ENCODE assay signal across 25 mouse cellular contexts in the genomic region with DNA sequence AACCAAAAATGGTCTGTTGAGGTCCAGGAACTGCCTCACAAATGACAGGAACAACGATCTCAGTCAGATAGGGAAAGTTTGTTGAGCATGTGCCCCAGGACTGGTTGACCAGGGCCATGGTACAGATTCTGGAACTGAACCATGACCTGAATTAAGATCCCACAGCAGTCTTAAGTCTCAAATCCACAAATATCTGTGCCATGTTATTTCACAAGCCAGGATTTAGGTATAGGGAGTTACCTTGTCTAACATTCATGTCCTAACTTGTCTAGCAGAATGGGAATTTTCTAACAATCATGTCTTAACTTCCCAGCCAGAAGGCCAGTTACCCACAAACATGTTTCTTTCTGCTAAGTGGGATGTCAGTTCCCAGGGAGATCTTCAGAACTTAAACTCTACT. TPM values are rescaled to one million over a fixed set of nuclear protein-coding genes. Genes with fewer than 3 reads are reported as not detected.
DNase-seq lines count a peak whose midpoint lies in the region; ATAC-seq and TF ChIP-seq lines count a peak whose summit lies in the region.
"Had no signal": no experiment of that assay in that cellular context is flagged by ENCODE, and none has a peak within 500 bp of the region (broad histone marks: within the 10 kb centered on the region; RNA-seq: fewer than 3 reads in every experiment).

No protein-coding gene starts in this region.

- no peaks in the 10 kb centered on the region for H3K79me2 ChIP-seq in MEL (ENCODE audit: control insufficient read depth, insufficient read depth, low read length, poor library complexity)

- H3K27ac ChIP-seq in intestine, postnatal 0 days (ENCODE audit: low read depth, low read length) = peak overlapping the region; percentile 46
- H3K27ac ChIP-seq in intestine, embryonic 15.5 days = no peak overlapping the region
- no peak overlapping the region for H3K27ac ChIP-seq in MEL (ENCODE audit: control insufficient read depth, low read depth, low read length)
- peak overlapping the region; percentile 29; the same call in 1 of the 2 replicates for H3K27ac ChIP-seq in brown adipose tissue, adult 24 weeks (replicated peaks; ENCODE audit: low read depth, low read length)
- H3K27ac ChIP-seq in forebrain, embryonic 10.5 days = no peak overlapping the region
- H3K27ac ChIP-seq: embryonic facial prominence, embryonic 10.5 days; embryonic facial prominence, embryonic 12.5 days; forebrain, embryonic 13.5 days; forebrain, embryonic 15.5 days had no signal

- 77% methylated on average over 1 of the region's 1 CpGs for WGBS in intestine, postnatal 0 days
- WGBS in intestine, embryonic 15.5 days = 81% methylated on average over 1 of the region's 1 CpGs
- 87% methylated on average over 1 of the region's 1 CpGs for WGBS in forebrain, embryonic 10.5 days

- no peak overlapping the region for H3K9ac ChIP-seq in intestine, postnatal 0 days (ENCODE audit: low read depth, low read length)
- no peak overlapping the region for H3K9ac ChIP-seq in intestine, embryonic 15.5 days
- H3K9ac ChIP-seq in MEL (ENCODE audit: control insufficient read depth, low read depth, low read length, poor library complexity, severe bottlenecking) = no peak overlapping the region
- H3K9ac ChIP-seq: embryonic facial prominence, embryonic 12.5 days; forebrain, embryonic 13.5 days; forebrain, embryonic 15.5 days; forebrain, postnatal 0 days had no signal

- no peaks in the 10 kb centered on the region for H3K9me3 ChIP-seq in intestine, postnatal 0 days (ENCODE audit: control insufficient read depth)
- no peaks in the 10 kb centered on the region for H3K9me3 ChIP-seq in intestine, embryonic 15.5 days
- no peaks in the 10 kb centered on the region for H3K9me3 ChIP-seq in MEL (replicated peaks; ENCODE audit: insufficient read depth, low read length)
- H3K9me3 ChIP-seq in forebrain, embryonic 10.5 days = no peaks in the 10 kb centered on the region
- H3K9me3 ChIP-seq: embryonic facial prominence, embryonic 10.5 days; embryonic facial prominence, embryonic 12.5 days; forebrain, embryonic 13.5 days; forebrain, embryonic 15.5 days; G1E had no signal

- DNase-seq in MEL (ENCODE audit: low read depth, low spot score) = peak; percentile 7
- DNase-seq in gonadal fat pad, adult 2 months (ENCODE audit: low read depth) = peak; percentile 95
- DNase-seq in layer of hippocampus, adult 9-10 months (ENCODE audit: low spot score) = no peak
- DNase-seq in forebrain, embryonic 10.5 days (ENCODE audit: extremely low spot score, low spot score) = no peak
- DNase-seq in kidney, postnatal 25 days = no peak
- DNase-seq: adrenal gland, adult 8-10 months; adrenal gland, postnatal 14 days; adrenal gland, postnatal 36 days; B cell, adult 2 months; cerebellum, adult 11 months; cerebellum, adult 18-20 months; cerebellum, adult 9-10 months; cerebellum, postnatal 10 days; cerebellum, postnatal 25 days; forebrain, postnatal 0 days had no signal

- TF ChIP-seq POLR2A in MEL (IDR thresholded peaks at IDR 0.05; ENCODE audit: control insufficient read depth in 1 of 2, insufficient read depth in 1 of 2, low read depth in 1 of 2, low read length in 2 of 2, poor library complexity in 1 of 2) = no peak

- no peak overlapping the region for H3K4me3 ChIP-seq in intestine, postnatal 0 days (ENCODE audit: low read depth, low read length)
- no peak overlapping the region for H3K4me3 ChIP-seq in intestine, embryonic 15.5 days (replicated peaks)
- no peak overlapping the region for H3K4me3 ChIP-seq in MEL (ENCODE audit: control insufficient read depth in 1 of 2, insufficient read depth in 1 of 2, low read depth in 2 of 2, low read length in 2 of 2)
- no peak overlapping the region for H3K4me3 ChIP-seq in brown adipose tissue, adult 24 weeks (ENCODE audit: insufficient read depth, low read depth, low read length)
- H3K4me3 ChIP-seq in forebrain, embryonic 10.5 days = no peak overlapping the region
- H3K4me3 ChIP-seq: embryonic facial prominence, embryonic 10.5 days; embryonic facial prominence, embryonic 12.5 days; forebrain, embryonic 13.5 days; forebrain, embryonic 15.5 days had no signal

- no peak for TF ChIP-seq EP300 in MEL (IDR thresholded peaks at IDR 0.05; ENCODE audit: low read depth in 1 of 2, low read length in 2 of 2)

- no peaks in the 10 kb centered on the region for H3K27me3 ChIP-seq in intestine, postnatal 0 days (replicated peaks; ENCODE audit: control insufficient read depth, insufficient read depth, low read length)
- no peaks in the 10 kb centered on the region for H3K27me3 ChIP-seq in intestine, embryonic 15.5 days (replicated peaks)
- no peaks in the 10 kb centered on the region for H3K27me3 ChIP-seq in MEL (ENCODE audit: control insufficient read depth in 1 of 2, insufficient read depth in 2 of 2, low read length in 2 of 2)
- no peaks in the 10 kb centered on the region for H3K27me3 ChIP-seq in forebrain, embryonic 10.5 days (ENCODE audit: poor library complexity, severe bottlenecking)
- H3K27me3 ChIP-seq: CH12.LX; embryonic facial prominence, embryonic 12.5 days; forebrain, embryonic 13.5 days; forebrain, embryonic 15.5 days had no signal

- TF ChIP-seq CTCF in intestine, postnatal 0 days (IDR thresholded peaks at IDR 0.05; ENCODE audit: low read depth) = no peak
- no peak for TF ChIP-seq CTCF in MEL (IDR thresholded peaks at IDR 0.05 in 2 of 3, conservative IDR thresholded peaks at IDR 0.05 in 1 of 3; ENCODE audit: control insufficient read depth in 1 of 3, insufficient read depth in 1 of 3, low read depth in 2 of 3, low read length in 3 of 3, poor library complexity in 1 of 3, severe bottlenecking in 1 of 3)

- no peaks in the 10 kb centered on the region for H3K36me3 ChIP-seq in intestine, postnatal 0 days (ENCODE audit: control insufficient read depth, insufficient read depth)
- H3K36me3 ChIP-seq in intestine, embryonic 15.5 days = no peaks in the 10 kb centered on the region
- peaks cover 0 to 2% of the 10 kb centered on the region in 2 experiments; a peak in 2 of 4 replicates for H3K36me3 ChIP-seq in MEL (ENCODE audit: control insufficient read depth in 1 of 2, insufficient read depth in 2 of 2, low read length in 2 of 2)
- no peaks in the 10 kb centered on the region for H3K36me3 ChIP-seq in forebrain, embryonic 10.5 days (replicated peaks)
- H3K36me3 ChIP-seq: embryonic facial prominence, embryonic 10.5 days; embryonic facial prominence, embryonic 12.5 days; forebrain, embryonic 15.5 days; G1E had no signal

- no peak overlapping the region for H3K4me2 ChIP-seq in intestine, postnatal 0 days (replicated peaks; ENCODE audit: low read depth)
- H3K4me2 ChIP-seq in intestine, embryonic 15.5 days (replicated peaks) = no peak overlapping the region
- H3K4me2 ChIP-seq: embryonic facial prominence, embryonic 12.5 days; forebrain, embryonic 13.5 days; forebrain, embryonic 15.5 days had no signal

- peaks cover 3% of the 10 kb centered on the region; the same call in 1 of the 2 replicates for H3K4me1 ChIP-seq in intestine, postnatal 0 days (replicated peaks; ENCODE audit: control insufficient read depth, insufficient read depth, low read length)
- no peaks in the 10 kb centered on the region for H3K4me1 ChIP-seq in intestine, embryonic 15.5 days (replicated peaks)
- H3K4me1 ChIP-seq in MEL (ENCODE audit: control insufficient read depth in 1 of 2, insufficient read depth in 2 of 2, low read length in 2 of 2) = peaks cover 3 to 7% of the 10 kb centered on the region in 2 experiments; a peak in 3 of 4 replicates
- no peaks in the 10 kb centered on the region for H3K4me1 ChIP-seq in brown adipose tissue, adult 24 weeks (ENCODE audit: control insufficient read depth, insufficient read depth, insufficient read length, low read length)
- H3K4me1 ChIP-seq in forebrain, embryonic 10.5 days = no peaks in the 10 kb centered on the region
- H3K4me1 ChIP-seq: embryonic facial prominence, embryonic 10.5 days; embryonic facial prominence, embryonic 12.5 days; forebrain, embryonic 13.5 days; forebrain, embryonic 15.5 days had no signal

- no peak for TF ChIP-seq RAD21 in MEL (IDR thresholded peaks at IDR 0.05; ENCODE audit: low read depth, low read length)

- no peak for ATAC-seq in intestine, postnatal 0 days
- ATAC-seq in intestine, embryonic 15.5 days = no peak
- ATAC-seq: CD4-positive, CD25-positive, alpha-beta regulatory T cell, adult 4 months; forebrain, embryonic 13.5 days; forebrain, embryonic 15.5 days; forebrain, postnatal 0 days had no signal

TF ChIP-seq in MEL, 35 proteins besides CTCF, POLR2A, EP300 and RAD21:
- no peak for TF ChIP-seq TBP (IDR thresholded peaks at IDR 0.05; ENCODE audit: low read depth, low read length)
- no peak for TF ChIP-seq POLR2AphosphoS5 (IDR thresholded peaks at IDR 0.05; ENCODE audit: borderline replicate concordance, low read depth, low read length)
TF ChIP-seq in MEL: peak in this region for 0.

RNA-seq across cellular contexts. Expression of gene Asah2, which starts 19.4 kb away (rescaled TPM):
- polyA plus RNA-seq in intestine, postnatal 0 days (2015; fragmentation: Nextera tagmentation; extraction: Ambion mirVana) = 22.8 and 27.7 TPM in 2 replicates
- polyA plus RNA-seq in intestine, embryonic 15.5 days (2015; fragmentation: Nextera tagmentation; extraction: Ambion mirVana) = 2.8 and 3.4 TPM in 2 replicates
- total RNA-seq in MEL (2012; rRNA removed) = 0.58 and 0.62 TPM in 2 replicates
- 1 to 10 TPM in 1 of 2 experiments, not detected in 1; 1.3 TPM for polyA plus RNA-seq in MEL (2012; ENCODE audit: insufficient read depth in 1 of 2, insufficient read length in 2 of 2, low read depth in 1 of 2, low replicate concordance in 2 of 2, missing spikeins in 1 of 2)
- 9.8 and 12.0 TPM in 2 replicates for polyA plus RNA-seq in brown adipose tissue, adult 24 weeks (2012; ENCODE audit: insufficient read depth, insufficient read length, missing spikeins)
- 8.6 and 10.1 TPM in 2 replicates for polyA plus RNA-seq in gonadal fat pad, adult 2 months (2012; rRNA removed)
- 0.25 and 0.33 TPM in 2 replicates for polyA plus RNA-seq in forebrain, embryonic 10.5 days (2016; fragmentation: Nextera tagmentation; extraction: Ambion mirVana)

Comparison
In these comparisons a context has a peak if more than half of its experiments do, and no peak if none do; other contexts are left out.
1. H3K27ac ChIP-seq: peak in intestine, postnatal 0 days (single experiment) and brown adipose tissue, adult 24 weeks (single experiment); none in intestine, embryonic 15.5 days (single experiment), MEL (single experiment) and forebrain, embryonic 10.5 days (single experiment).
2. DNase-seq: peak in MEL (single experiment) and gonadal fat pad, adult 2 months (single experiment); none in layer of hippocampus, adult 9-10 months (single experiment), forebrain, embryonic 10.5 days (single experiment) and kidney, postnatal 25 days (0 of 2).